ENCODE assay signal across 15 mouse cellular contexts in genomic region chr8:88279220-88279619, GRCm38 (mm10). TPM values are rescaled to one million over a fixed set of nuclear protein-coding genes. Genes with fewer than 3 reads are reported as not detected.
DNase-seq lines count a peak whose midpoint lies in the region; ATAC-seq and TF ChIP-seq lines count a peak whose summit lies in the region.
"Had no signal": no experiment of that assay in that cellular context is flagged by ENCODE, and none has a peak within 500 bp of the region (broad histone marks: within the 10 kb centered on the region; RNA-seq: fewer than 3 reads in every experiment).

No protein-coding gene starts in this region.

- no peak for DNase-seq in gastrocnemius, adult 2 months
- DNase-seq in gastrocnemius, postnatal 4 days (ENCODE audit: low spot score in 2 of 2), result no peak
- no peak for DNase-seq in testis, postnatal 10 days (ENCODE audit: low spot score)
- DNase-seq in adrenal gland, adult (ENCODE audit: inconsistent age in 2 of 2, low spot score in 1 of 2), result no peak
- DNase-seq: cerebellum, adult 11 months; cerebellum, postnatal 25 days; lung, adult 18-20 months; spleen, adult 18-20 months; thymus, adult 2 months had no signal

- intact Hi-C loops in gastrocnemius, adult 2 months (cut with DNase I), result no loop called here

- no peak for TF ChIP-seq CTCF in gastrocnemius, adult 2 months (IDR thresholded peaks at IDR 0.05)

- H3K27ac ChIP-seq in gastrocnemius, adult 2 months, result peak overlapping the region; percentile 54
- H3K27ac ChIP-seq: hindbrain, embryonic 10.5 days; neural tube, embryonic 12.5 days had no signal

- ATAC-seq in activated CD4-positive, CD25-positive, alpha-beta regulatory T cell, adult 4 months, result peak; percentile 32
- ATAC-seq in inflammation-experienced regulatory T-cells, adult 6 months, result peak; percentile 20
- ATAC-seq in megakaryocyte progenitor cell, adult 5-6 weeks (replicated peaks; ENCODE audit: poor library complexity), result peak; percentile 17
- ATAC-seq in frontal cortex, adult (ENCODE audit: low TSS enrichment), result no peak

- H3K4me3 ChIP-seq in gastrocnemius, adult 2 months, result no peak overlapping the region
- H3K4me3 ChIP-seq: hindbrain, embryonic 10.5 days; neural tube, embryonic 12.5 days had no signal

RNA-seq across cellular contexts. Expression of gene Adcy7, which starts 7.0 kb away (rescaled TPM):
- 1 to 10 TPM; 3.4 to 6.6 TPM for total RNA-seq in gastrocnemius, adult 2 months (2021)
- total RNA-seq in gastrocnemius, postnatal 4 days (2021), result 10 to 100 TPM; 16.8 to 22.7 TPM
- polyA plus RNA-seq in activated CD4-positive, CD25-positive, alpha-beta regulatory T cell, adult 4 months (2017; shearing (Covaris generic)), result 10 to 100 TPM; 71.1 to 90.3 TPM
- 100 to 1,000 TPM in 1 of 3 experiments, 10 to 100 TPM in 2; 93.6 to 134 (median 97.2) TPM for polyA plus RNA-seq in inflammation-experienced regulatory T-cells, adult 6 months (2017; shearing (Covaris generic))
- 25.5 and 27.8 TPM in 2 replicates for total RNA-seq in megakaryocyte progenitor cell, adult 5-6 weeks (2015)
- total RNA-seq in megakaryocyte progenitor cell, adult 5-6 weeks (2017), result 40.6 and 41.6 TPM in 2 replicates
